Mouse (Mus musculus) kidney, postnatal 36 days (tissue): ENCODE data around the gene Etfbkmt.
A peak's percentile ranks its signal among the peaks of the same experiment; 100 is the strongest.
"Not testable (repeated sequence)": the region's sequence is repeated elsewhere in the genome, so short reads cannot be mapped to it uniquely, and the experiment has no call there.

Experiments used
- DNase-seq, 2 experiments: peaks; one replicate each; pipeline ENCODE4 v3.0.0; 2021 to 2022; ENCODE audit warnings: mixed read lengths in 2 of 2

Gene Etfbkmt

DNA sequence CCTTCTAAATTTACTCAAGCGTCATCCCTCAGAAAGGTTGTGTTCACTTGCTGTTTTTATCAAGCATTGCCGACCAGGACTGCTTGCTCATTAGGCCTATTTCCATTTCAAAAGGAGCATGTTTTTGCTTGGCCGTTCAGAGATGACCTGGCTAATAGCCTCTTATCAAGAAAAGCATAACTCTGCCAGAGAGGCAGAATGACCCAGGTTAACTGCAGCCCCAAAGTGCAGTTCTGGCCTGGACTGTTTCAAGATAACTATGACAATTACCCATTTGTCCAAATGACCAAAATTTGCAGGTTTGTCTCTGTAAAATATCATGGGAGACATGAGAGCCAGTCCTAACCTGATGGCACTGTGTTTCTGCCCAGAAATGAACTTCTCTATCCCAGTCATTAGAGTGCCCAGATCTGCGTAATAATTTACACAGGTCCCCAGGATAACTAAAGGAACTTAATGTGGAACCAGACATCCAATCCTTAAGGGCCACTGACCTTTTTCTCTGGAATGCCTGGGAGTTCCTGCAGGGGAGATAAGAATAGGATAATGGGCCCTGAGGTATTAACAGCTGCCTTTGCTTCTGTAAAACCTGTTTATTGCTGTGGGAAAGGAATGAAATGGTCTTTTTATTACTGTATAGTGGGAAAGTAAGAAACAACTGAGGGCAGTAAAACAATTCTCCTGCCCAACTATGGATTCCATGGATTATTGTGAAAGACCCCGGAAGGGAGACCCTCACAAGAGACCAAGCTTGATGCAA, 5.1 kb upstream of the Etfbkmt start:
- no peak for DNase-seq

DNA sequence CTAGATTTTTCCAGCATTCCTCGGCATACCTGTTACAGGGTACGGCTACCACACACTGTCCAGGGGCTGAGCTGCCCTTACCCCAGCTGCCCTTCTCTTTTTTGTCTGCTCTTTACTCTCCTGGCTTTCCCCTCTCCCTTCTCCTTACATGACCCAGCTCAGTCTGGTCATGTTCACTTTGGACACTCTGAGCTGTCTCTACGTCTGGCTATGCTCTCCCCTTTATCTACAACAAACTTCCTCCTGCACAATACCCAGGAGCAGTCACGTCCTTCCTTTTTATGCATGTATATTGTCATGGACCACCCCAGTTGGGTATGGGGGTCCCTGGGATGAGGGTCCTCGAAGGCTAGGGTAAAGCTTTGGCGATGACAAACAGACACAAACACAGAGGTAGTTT, 4.0 kb upstream of the Etfbkmt start:
- DNase-seq = no peak

DNA sequence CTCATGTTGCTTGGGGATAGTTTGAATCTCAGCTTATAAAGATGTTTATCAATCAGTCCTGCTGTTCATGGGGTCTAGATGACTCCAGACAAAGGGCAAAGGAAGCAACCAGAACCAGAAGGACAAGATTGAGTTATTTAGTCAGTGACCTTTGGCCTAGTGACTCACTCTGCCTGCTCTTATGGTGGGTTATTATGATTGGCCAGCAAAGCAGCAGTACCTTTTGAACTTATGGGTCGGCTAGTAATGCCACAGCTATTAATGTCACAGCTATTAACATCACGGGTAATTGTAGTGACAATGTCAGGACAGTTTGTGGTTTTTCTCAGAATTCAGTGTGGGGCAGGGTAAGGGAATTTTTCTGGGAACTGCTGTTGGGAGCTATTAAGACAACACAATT, 1.7 kb upstream of the Etfbkmt start:
- no peak for DNase-seq

DNA sequence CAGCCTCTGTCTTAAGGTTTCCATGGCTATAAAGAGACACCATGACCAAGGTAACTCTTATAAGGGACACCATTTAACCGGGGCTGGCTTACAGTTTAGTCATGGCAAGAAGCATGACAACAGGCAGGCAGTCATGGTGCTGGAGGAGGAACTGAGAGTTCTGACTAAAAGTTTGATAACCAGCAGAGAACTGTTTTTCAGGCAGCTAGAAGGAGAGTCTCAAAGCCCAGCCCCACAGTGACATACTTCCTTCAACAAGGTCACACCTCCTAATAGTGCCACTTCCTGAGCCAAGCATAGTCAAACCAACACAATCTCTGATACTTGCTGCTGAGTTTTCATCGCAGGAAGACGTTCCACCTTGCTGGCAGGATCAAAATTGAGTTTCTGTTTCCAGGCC, 638 bp upstream of the Etfbkmt start:
- no peak for DNase-seq

DNA sequence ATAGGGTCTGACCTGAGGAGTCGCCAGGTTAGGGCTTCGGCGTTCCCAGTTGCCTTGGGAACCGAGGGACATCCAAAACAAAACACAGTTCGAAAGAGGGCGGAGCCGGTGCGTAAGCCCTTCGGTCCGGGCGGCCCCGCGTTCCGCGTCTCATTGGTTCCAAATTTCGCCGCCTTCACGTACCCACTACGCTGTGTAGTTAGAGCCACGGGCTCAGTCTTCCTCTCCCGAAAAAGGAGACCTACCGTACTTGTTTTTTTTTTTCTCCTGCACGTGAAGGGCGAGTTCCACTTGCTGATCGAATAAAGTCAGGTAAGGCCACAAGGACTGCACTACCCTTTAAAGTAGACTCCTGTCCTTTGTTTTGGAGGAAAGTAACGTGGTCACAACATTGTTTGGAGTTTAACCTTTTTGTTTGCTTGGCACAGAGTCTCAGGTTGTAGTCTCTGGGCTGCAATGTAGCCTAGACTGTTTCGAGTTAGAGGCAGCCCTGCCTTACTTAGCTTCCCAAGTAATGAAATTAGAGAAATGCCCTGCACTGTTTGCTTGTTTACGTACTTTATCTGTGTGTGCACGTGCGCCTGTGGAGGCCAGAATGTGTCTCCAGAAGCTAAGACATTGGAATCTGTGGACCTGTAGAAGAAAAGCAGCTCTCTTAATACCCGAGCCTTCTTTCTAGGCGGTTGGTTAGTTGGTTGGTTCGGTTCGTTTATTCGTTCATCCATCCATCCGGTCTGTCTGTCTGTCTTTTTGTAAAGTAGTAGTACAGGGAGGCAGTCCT, 1.9 kb downstream of the Etfbkmt start:
- peak; percentile 88 to 90 for DNase-seq

DNA sequence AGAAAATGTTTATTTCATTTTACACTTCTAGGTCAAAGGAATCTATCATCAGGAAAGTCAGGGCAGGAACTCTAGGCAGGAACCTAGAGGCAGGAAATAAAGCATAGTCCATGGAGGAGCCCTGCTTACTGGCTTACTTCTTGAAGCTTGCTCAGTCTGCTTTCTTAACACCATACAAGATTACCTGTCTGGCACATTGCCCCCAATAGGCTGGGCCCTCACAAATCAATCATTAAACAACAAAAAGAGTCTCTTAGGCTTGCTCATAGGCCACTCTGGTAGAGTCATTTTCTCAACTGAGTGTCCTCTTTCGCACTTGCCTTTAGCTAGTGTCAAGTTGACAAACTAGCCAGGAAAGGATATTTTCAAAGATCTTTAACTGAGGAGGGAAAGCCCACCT, 5.5 kb downstream of the Etfbkmt start:
- peak; percentile 46 for DNase-seq

DNA sequence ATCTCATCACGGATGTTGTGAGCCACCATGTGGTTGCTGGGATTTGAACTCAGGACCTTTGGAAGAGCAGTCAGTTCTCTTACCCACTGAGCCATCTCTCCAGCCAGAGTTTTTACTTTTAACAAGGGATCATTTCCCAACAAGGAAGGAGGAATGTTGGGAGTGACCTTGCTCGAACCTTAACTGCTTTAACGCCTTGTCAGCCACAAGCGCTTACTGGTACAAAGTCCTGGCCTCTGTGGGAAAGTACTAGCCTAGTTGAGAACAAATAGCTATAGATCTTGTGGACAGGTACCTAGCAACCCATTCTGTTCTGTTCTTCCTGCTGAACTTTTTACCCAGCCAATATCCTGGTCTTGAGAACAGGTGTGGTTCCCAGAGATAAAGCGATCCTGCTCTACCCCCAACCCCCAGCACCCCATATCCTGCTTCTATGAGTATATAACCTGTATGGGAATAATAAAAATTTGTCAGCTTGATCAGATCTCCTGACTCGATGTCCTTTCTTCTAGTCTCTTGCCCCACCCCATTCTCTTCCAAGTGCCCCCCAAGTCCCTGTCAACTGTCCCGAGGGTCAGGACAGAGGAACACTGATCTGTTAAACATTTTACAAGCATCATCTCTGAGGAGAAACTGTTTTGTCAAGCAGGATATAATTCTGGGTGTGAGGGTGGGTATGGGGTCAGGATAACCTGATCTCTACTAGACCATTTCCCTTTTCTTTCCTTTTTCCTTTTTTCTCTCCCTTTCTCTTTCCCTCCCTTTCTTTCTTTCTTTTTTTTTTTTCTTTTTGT, 9.0 kb downstream of the Etfbkmt start:
- DNase-seq = peak; percentile 48 to 79

DNA sequence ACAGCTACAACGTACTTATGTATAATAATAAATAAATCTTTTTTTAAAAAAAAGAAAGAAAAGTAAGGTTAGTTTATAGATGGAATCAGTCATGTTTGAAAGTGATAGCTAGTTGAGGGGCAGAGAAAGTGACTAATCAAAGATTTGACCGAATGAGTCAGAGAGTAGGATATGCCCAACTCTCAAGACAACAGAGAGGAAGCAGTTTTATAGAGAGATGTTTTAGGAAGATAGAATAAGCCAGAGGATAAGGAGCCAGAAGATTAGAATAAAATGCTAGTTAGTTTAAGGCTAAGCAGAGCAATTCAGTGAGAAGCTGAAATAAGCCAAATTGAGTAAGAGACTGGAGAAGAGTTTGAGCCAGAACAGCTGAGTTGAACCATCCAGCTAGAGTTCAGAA, 12.5 kb downstream of the Etfbkmt start:
- no peak for DNase-seq

DNA sequence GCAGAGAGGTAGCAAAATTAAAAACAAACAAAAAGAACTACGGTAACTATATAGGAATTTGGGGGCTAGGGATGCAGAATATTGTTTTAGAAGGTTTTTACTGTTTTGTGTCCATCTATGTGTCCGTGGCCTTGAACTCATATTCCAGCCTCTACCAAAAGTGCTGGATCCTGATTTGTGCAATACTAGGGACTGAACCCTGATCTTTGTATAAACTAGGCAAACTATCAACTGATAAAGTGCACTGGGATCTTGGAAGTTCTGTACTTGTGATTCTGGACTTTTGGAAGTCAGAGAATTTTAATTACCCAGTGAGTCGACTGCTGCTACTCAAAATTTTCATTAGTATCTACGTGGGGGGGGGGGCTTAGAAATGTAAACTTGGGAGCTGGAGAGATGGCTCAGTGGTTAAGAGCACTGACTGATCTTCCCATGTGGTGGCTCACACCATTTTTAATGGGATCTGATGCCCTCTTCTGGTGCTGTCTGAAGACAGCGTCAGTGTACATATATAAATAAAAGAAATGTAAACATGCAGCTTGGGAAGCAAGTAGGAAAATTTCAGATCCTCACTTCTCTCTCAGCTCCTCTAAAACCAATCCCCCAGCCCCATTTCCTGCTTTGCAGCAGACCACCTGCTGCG, 13.9 kb downstream of the Etfbkmt start:
- DNase-seq = no peak

DNA sequence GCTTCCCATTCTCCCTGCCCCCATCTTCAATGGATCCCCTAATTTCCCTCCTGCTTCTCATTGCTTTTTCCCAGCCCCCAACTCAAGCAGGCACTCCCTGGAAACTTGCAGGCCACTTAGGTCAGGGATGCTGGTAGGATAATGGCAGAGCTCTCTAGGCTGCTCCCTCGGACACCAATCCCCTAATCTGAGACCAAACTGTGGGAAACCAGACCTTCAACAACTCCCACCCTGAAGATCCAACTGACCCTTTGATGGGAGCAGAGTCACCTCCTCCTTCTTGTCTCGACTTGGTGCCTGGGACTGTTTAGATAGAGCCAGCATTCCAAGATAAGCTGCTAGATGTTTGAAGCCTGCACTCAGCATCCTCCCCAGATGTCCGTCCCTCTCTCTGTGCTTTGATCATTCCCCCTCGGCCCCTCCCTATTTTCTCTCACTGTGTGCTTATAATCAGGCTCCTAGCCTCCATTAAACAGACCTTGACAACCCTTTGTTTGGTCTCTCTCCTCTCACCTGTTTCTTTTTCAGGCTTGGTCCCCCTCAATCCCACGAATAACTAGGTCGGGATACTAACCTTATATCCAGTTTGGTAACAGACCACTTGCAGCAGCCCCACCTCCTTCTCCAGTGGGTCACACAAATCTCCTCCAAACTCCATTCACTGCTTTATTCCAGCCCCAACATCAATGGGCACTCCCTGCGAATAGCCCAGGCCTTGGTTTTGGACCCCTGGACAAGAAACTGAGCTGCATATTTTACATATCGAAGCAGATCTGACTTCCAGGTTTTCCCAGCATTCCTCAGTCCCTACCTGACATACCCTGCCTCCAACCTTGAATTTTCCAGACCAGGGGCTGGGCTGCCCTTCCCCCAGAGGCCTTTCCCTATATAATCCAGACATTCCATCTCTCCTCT, 14.7 kb downstream of the Etfbkmt start:
- DNase-seq = no peak

DNA sequence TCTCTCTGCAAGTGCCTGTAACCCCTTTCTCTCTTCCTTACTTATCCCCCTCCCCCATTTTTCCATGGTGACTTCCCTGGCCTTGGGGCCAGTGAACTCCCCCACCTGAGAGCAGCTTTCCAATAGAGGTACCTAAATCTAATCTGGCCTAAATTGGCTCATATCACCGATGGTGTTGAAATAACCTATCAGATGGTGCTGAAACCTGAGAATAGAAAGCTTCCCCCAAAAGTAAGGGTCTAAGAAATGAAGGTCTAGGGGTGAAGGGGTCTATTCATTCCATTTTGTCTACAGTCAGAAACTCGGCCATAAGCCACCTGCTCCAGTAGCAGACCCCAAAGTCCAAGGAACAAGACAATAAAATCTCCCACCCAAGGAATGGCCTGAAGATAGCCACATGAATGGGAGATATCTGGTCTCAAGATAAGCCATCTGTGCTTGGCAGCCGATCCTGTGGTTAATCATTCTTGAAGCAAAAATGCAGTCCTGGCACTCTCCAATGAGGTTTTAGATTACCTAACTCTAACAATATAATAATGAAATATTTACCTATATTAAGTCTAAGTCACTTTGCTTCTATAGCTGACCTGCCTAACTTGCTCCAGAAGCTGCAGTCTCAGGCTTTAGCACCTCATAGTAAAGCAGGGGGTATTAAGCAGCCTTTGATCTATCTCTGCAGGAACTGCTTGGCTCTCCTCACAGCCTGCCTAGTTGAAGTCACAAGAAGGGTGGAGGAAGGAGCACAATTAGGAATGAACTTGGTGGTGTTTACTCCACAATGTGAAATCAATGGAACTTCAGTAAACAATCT, 15.6 kb downstream of the Etfbkmt start:
- peak; percentile 56 to 64 for DNase-seq

DNA sequence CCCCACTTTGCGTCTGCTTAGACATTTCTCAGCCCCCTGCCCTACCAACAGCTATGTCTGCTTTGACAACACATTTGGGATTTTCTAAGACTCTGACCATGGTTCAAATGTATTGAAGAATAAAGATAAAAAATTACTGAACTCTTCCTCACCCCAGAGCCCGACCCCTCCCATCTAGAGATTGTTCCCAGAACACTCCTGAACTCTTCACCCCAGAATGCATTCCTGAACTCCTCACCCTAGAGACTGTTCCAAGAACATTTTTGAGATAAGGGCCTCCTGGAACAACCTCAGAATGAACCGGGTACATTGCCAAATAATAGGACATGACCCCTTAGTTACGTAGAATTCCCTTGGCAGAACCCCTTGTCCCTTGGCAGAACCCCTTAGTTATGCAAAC, 27.4 kb downstream of the Etfbkmt start:
- DNase-seq = peak in 1 of 2 experiments; percentile 32

DNA sequence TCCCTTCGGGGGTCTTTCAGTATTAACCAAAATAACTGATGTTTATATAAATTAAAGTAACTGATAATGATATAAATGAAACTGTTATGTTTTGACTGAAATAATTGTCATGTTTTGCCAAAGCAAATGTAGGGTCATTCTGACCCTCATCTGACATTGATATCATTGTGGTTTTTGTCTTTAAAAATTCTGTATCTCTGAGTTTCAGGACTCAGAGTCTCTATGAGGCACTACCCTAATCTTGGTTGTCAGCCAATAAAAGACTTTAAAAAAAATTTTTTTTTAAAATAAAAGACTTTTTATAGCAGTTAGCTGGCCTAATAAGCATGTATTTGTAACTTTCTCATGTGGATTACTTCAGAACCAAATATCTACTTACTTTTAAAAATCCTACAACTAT, 28.0 kb downstream of the Etfbkmt start:
- DNase-seq = no peak

DNA sequence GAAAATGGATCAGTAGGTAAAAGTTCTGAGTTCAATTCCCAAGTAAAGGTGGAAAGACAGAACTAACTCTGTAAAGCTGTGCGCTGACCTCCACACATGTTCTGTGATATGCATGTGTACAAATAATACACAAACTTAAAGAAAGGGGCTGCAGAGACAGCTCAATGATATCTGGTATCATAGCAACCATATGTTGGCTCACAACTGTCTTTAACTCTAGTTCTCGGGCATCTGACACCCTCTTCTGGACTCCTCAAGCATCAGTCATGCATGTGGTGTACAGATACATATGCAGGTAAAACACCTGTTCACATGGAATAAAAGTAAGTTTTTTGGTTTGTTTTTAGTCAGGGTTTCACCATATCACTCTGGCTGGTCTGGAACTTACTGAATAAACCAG, 28.8 kb downstream of the Etfbkmt start:
- no peak for DNase-seq

DNA sequence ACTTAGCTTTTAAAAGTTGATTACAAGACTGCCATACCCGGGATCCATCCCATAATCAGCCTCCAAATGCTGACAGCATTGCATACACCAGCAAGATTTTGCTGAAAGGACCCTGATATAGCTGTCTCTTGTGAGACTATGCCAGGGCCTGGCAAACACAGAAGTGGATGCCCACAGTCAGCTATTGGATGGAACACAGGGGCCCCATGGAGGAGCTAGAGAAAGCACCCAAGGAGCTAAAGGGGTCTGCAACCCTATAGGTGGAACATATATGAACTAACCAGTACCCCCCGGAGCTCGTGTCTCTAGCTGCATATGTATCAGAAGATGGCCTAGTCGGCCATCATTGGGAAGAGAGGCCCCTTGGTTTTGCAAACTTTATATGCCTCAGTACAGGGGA, 30.3 kb downstream of the Etfbkmt start:
- DNase-seq = not testable (repeated sequence)

DNA sequence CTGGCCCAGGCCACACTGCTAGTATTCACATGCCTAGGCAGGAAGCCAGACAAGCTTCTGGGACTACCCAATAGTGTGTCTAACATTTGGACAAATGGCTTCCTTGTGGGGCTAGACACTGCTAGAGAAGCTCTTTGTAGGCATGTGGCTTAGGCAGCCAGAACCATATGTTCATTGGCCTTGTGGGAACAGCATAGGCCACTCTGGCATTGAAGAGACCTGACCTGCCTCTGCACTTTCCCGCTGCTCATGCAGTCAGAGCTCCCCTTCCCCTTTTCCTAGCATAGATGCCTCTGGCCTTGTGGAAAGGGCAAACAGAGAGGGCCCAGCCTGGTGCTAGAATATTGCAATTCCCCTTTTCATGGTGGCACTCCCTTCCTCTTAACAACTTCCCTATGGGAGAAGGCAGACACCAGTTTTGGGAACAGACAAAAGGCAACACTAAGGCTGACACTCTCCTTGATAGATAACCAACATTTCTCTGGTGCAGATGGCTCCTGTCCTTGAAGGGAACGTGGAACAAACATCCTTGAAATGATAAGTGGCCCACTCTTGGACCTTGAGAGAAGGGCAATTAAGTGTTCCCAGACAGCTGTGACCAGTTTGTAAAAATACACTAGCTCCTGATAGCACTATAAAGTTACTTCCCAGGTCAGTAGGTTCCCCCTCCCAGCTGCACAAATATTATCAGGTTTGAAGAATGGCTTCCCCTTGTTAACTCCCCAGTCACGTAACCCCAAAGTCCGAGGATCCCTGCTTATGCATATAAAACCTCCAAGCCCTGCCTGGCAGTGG, 34.4 kb downstream of the Etfbkmt start:
- DNase-seq = no peak

DNA sequence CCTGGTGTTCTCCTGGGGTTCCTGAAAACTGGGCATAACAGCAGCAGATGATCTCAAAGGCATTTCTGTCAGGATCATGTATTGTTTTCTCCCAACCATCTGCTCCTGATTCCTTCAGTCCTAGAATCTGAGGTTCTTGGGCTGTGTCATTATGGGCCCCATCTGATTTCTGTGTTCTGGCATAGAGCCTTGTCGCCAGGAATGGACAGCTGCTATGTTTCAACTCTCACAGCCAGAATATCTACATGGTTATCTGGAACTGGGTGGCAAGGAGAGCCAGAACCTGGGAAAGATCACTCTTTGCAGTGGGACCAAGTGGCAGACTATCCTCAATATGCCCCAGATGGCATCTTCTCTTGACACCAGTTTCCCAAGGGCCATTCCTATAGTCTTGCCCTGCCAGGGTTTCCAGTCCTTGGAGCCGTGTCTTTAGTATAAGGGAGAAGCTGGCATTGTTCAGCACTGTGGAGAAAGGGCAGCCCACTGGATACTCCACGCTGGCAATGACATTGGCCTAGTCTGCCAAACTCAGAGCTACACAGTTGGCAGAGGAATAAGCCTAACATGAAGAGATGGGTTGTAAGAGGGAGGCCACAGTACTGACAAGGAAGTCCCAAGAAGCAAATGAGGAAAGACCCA, 35.4 kb downstream of the Etfbkmt start:
- DNase-seq = no peak

DNA sequence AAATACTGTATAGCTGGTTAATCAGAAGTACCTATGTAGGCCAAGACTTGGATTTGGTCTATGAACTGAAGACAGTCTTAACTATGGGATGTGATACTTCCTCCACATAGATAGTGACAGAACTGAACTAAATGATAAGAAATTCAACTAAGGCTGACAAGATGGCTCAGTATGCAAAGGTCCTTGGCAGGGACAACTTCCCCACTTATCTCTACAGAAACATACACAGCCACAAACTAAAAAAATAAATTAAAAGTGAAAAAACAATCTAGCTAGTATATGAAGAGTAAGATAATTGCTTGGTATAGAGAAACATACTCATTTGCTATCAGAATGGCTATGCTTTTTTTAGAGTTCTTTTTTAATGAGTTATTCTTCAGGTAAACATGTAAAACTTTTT, 39.4 kb downstream of the Etfbkmt start:
- DNase-seq = no peak

DNA sequence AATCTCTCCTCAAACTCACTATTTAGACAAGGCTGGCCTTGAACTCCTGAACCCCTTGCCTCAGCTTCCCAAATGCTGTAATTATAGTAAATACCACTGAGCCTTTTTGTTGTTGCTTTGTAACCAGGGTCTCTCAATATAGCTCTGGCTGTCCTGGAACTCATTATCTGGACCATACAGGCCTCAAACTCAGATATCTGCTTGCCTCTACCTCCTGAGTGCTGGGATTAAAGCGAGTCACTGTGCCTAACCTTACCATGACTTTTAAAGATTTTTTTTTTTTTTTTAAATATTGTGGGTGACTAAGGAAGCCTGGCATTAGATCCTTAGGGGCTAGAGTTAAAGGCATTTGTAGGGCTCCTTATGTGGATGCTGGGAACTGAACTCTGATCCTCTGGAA, 44.4 kb downstream of the Etfbkmt start:
- no peak for DNase-seq

DNA sequence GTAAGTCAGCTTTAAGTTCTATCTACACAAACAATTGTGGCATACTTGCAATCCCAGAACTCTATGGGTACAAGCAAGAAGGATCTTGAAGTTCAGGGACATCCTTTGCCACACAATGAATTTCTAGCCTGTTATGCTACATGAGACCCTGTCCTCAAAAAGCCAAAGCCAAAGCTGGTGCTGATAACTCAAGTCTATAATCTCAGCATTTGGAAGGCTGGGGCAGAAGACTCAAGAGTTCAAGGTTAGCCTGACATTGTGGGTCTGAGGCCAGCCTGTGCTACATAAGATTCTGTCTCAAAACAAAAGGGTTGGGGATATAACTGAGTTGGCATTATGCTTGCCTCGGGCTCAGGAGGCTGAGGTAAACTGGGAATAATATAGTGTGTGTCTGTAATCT, 47.7 kb downstream of the Etfbkmt start:
- DNase-seq = no peak
